Mouse (Mus musculus): ENCODE measurements around the gene Zcwpw1. TPM values are rescaled to one million over a fixed set of nuclear protein-coding genes. Genes with fewer than 3 reads are reported as not detected.

The Zcwpw1 gene
- polyA plus RNA-seq, 1 experiment = 7.1 TPM

- H3K4me3 ChIP-seq (ENCODE audit: insufficient read depth, low read length) = no peak overlapping the region
- TF ChIP-seq POLR2A (IDR thresholded peaks at IDR 0.05; ENCODE audit: low read depth, low read length) = no peak
- TF ChIP-seq CTCF (IDR thresholded peaks at IDR 0.05; ENCODE audit: borderline replicate concordance, insufficient read depth, low read length) = no peak
- H3K27ac ChIP-seq (ENCODE audit: insufficient read depth, low read length) = no peak overlapping the region
- H3K4me1 ChIP-seq (ENCODE audit: control insufficient read depth, insufficient read depth, low read length) = peaks cover 9% of the 10 kb centered on the region
Measured at GRCm38 (mm10) chr5:137781661-137782060, 5.9 kb upstream of the Zcwpw1 start.

DNA sequence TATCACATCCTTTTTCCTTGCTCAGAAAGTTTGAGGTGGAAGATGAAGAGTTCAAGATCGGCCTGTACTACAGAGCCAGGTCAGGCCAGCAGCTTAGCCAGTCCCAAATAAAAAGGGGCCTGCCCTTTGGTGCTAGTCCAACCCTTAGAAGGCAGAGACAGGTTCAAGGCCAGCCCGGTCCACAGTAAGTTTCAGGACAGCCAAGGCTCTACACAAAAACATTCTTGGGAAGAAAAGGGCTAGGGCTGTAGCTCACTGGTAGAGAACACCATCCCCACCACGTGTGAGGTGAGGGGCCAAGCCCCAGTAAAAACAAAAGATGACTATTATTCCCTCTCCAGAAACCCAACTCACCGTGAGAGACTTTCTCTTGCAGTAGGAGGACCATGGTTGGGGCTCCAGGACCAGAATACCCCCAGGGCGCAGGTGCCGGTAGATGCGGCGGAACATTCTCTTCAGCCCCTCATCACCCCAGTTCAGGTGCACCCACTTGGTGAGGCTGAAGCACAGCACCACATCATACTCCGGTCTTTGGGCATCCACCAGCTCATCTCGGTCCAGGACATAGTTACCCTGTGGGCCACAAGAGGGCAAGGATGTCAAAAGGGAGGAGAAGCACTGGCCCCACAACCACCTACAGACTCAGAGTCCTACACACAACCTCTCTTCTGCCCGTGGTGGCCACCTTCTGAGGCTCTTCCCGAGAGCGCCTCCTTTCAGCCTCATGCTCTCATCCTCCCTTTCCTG lies 4.6 kb upstream of the Zcwpw1 start:
- no peak overlapping the region for H3K27ac ChIP-seq (ENCODE audit: insufficient read depth, low read length)
- peaks cover 7% of the 10 kb centered on the region for H3K4me1 ChIP-seq (ENCODE audit: control insufficient read depth, insufficient read depth, low read length)
- no peak for TF ChIP-seq POLR2A (IDR thresholded peaks at IDR 0.05; ENCODE audit: low read depth, low read length)
- no peak for TF ChIP-seq CTCF (IDR thresholded peaks at IDR 0.05; ENCODE audit: borderline replicate concordance, insufficient read depth, low read length)
- H3K4me3 ChIP-seq (ENCODE audit: insufficient read depth, low read length) = no peak overlapping the region

GRCm38 (mm10) chr5:137783901-137784540 lies 3.6 kb upstream of the Zcwpw1 start:
- TF ChIP-seq POLR2A (IDR thresholded peaks at IDR 0.05; ENCODE audit: low read depth, low read length) (no peak), CTCF (IDR thresholded peaks at IDR 0.05; ENCODE audit: borderline replicate concordance, insufficient read depth, low read length) (no peak)
- H3K4me3 ChIP-seq (ENCODE audit: insufficient read depth, low read length) = peak overlapping the region; percentile 2; the same call in 1 of the 2 replicates
- no peak overlapping the region for H3K27ac ChIP-seq (ENCODE audit: insufficient read depth, low read length)
- peaks cover 7% of the 10 kb centered on the region for H3K4me1 ChIP-seq (ENCODE audit: control insufficient read depth, insufficient read depth, low read length)

DNA sequence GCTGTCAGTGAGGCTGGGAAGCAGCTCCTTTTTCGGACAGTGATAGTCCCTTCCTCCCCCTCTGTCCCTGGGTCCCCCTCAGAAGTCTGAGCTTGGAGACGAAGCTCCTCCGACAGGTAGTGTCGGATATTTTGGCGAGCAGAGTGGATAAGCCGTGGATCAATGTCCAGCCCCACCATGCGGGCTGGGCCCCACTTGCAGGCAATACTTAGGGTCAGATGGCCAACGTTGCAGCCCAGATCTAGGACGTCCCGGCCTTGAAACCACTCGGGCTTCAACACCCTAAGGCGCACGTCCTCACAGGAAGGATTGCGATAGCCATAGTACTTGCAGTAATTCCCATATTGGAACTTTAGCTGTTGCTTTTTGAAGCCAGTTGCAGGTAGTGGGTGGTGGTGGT lies 3.1 kb upstream of the Zcwpw1 start:
- no peak for TF ChIP-seq POLR2A (IDR thresholded peaks at IDR 0.05; ENCODE audit: low read depth, low read length)
- TF ChIP-seq CTCF (IDR thresholded peaks at IDR 0.05; ENCODE audit: borderline replicate concordance, insufficient read depth, low read length) = no peak
- Histone ChIP-seq H3K4me3 (ENCODE audit: insufficient read depth, low read length) (peak overlapping the region; percentile 71), H3K4me1 (ENCODE audit: control insufficient read depth, insufficient read depth, low read length) (peaks cover 7% of the 10 kb centered on the region), H3K27ac (ENCODE audit: insufficient read depth, low read length) (no peak overlapping the region)

DNA sequence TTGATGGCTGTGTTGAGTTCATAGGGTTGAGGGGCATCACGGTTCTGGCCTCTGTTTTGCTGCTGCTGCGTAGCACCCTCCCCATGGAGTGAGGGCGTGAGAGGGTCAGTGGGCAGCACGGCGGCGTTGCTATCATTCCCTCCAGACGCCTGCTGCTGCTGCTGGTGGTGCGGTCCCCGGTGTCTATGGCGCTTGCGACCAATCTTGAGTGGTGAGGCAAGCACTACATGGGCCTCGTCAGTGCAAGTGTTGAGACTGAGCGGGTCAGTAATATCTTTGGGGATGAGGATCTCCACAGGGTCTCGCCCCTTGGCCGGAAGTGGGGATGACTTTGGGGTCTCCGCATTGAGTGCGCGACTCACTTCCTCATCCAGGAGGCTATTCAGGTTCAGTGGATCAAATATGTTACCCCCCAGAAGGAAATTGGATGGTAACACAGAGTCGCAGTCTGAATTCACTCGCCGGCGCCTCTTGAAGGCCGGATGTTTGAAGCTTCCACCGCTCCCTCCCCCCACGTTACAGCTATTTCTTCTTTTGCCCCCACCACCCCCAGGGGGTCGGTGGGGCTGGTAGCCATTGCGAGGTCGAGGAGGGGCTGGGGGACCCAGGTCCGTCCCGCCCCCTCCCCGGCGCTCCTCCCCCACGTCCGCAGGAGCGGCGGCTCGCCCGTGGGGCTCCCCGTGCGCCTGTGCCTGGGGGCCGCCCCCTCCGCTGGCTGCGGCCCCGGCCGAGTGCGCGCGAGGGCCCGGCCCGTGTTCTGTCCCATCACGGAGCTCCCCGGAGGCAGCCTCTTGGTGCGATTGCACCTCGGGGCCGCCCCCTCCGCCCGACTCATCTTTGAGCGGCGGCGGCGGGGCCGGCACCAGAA lies 2.2 kb upstream of the Zcwpw1 start:
- peak overlapping the region; percentile 71 for H3K4me3 ChIP-seq (ENCODE audit: insufficient read depth, low read length)
- H3K4me1 ChIP-seq (ENCODE audit: control insufficient read depth, insufficient read depth, low read length) = peaks cover 4% of the 10 kb centered on the region; the same call in 1 of the 2 replicates
- TF ChIP-seq CTCF (IDR thresholded peaks at IDR 0.05; ENCODE audit: borderline replicate concordance, insufficient read depth, low read length) (no peak), POLR2A (IDR thresholded peaks at IDR 0.05; ENCODE audit: low read depth, low read length) (no peak; the same call in 1 of the 2 replicates)
- H3K27ac ChIP-seq (ENCODE audit: insufficient read depth, low read length) = peak overlapping the region; percentile 84

- peaks cover 4% of the 10 kb centered on the region; the same call in 1 of the 2 replicates for H3K4me1 ChIP-seq (ENCODE audit: control insufficient read depth, insufficient read depth, low read length)
- H3K27ac ChIP-seq (ENCODE audit: insufficient read depth, low read length) = peak overlapping the region; percentile 84
- TF ChIP-seq CTCF (IDR thresholded peaks at IDR 0.05; ENCODE audit: borderline replicate concordance, insufficient read depth, low read length) = no peak
- peak; percentile 98 for TF ChIP-seq POLR2A (IDR thresholded peaks at IDR 0.05; ENCODE audit: low read depth, low read length)
- H3K4me3 ChIP-seq (ENCODE audit: insufficient read depth, low read length) = peak overlapping the region; percentile 71
Measured at GRCm38 (mm10) chr5:137786109-137786942, 1.3 kb upstream of the Zcwpw1 start.

DNA sequence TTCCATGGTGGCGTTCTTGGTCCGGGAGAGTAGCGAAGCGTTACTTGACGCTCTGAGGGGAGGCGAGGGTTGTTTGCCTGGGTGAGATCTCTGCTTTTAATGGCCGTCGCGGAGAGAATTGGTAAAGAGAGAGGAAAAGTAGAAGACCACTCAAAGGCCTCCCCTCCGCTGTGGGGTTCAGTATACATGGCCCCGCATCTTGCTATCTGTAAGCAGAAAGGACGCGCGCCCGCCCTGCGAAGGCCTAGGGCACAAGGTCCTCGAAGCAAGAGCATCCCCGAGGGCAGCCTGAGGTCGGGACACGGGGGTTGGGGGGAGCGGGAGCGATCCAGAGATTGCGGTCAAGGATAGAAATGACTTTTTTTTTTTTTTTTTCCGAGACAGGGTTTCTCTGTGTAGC lies 573 bp downstream of the Zcwpw1 start:
- no peak overlapping the region for H3K27ac ChIP-seq (ENCODE audit: insufficient read depth, low read length)
- TF ChIP-seq POLR2A (IDR thresholded peaks at IDR 0.05; ENCODE audit: low read depth, low read length) (no peak), CTCF (IDR thresholded peaks at IDR 0.05; ENCODE audit: borderline replicate concordance, insufficient read depth, low read length) (no peak)
- no peak overlapping the region for H3K4me3 ChIP-seq (ENCODE audit: insufficient read depth, low read length)
- peaks cover 4% of the 10 kb centered on the region; the same call in 1 of the 2 replicates for H3K4me1 ChIP-seq (ENCODE audit: control insufficient read depth, insufficient read depth, low read length)

- H3K27ac ChIP-seq (ENCODE audit: insufficient read depth, low read length) = no peak overlapping the region
- TF ChIP-seq CTCF (IDR thresholded peaks at IDR 0.05; ENCODE audit: borderline replicate concordance, insufficient read depth, low read length) (no peak), POLR2A (IDR thresholded peaks at IDR 0.05; ENCODE audit: low read depth, low read length) (no peak)
- H3K4me1 ChIP-seq (ENCODE audit: control insufficient read depth, insufficient read depth, low read length) = peaks cover 4% of the 10 kb centered on the region; the same call in 1 of the 2 replicates
- H3K4me3 ChIP-seq (ENCODE audit: insufficient read depth, low read length) = no peak overlapping the region
Measured at GRCm38 (mm10) chr5:137788946-137789531, 1.4 kb downstream of the Zcwpw1 start.

Data from embryonic fibroblast, embryonic 13.5 days (primary cell).